Mouse (Mus musculus): Measurements from ENCODE around the gene Agps.

Agps gene

DNA sequence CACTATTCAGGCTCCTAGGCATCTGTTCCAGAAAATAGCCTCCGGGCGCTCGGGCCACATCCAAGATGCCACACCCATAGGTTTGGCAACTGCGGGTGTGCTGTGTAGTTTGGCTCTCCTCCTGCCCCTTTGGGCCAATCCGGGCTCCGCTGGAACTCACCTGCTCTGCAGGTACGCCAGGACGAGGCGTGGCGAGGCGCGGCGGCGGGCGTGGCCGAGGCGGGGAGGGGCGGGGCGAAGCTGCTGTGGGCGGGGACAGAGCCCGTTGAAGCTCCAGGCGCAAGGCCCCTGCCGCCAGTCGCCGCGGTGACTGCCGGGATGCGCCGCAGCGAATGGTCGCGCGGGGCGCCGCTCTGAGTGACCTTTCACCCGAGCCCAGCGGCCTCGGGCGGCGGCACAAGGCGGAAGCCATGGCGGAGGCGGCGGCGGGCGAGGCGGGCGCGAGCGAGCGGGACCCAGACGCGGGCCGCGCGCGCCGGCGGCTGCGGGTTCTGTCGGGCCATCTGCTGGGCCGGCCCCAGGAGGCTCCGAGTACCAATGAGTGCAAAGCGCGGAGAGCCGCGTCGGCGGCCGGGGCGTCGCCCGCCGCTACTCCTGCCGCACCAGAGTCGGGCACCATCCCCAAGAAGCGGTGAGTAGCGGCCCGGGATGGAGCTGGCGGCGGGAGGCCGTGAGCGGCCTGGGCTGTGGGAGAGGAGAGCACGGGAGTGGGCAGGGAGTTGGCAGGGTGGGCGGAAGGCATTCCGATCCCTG is at the start of gene Agps:
Agps (plus strand) TSS at position 297 of the 753 bp plus-strand sequence.
- DNase-seq (ENCODE audit: low read depth, low spot score), result peak; percentile 96

DNA sequence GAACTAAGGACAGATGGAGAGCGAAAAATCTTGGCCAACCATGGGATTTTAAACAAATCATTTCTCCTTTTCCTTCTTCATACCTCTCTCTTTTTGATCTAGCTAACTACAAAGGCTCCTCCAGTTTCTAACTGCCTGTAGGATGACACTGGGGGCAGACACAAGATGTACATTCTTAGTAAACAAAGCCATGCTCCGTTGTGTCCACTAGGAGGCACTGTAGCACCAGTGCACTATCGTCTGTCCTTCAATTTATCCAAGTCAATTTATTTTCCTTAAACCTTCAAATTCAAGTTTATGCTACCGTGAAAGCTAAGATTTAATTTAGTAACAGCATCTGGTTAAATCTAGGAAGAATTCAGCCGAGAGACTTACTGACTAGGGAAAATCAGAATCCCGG is 45.9 kb upstream of the Agps start:
- DNase-seq (ENCODE audit: low read depth, low spot score), result peak; percentile 81

- DNase-seq (ENCODE audit: low read depth, low spot score), result no peak
These were observed 43.5 kb upstream of the Agps start for GRCm38 (mm10) chr2:75788511-75788910.

DNA sequence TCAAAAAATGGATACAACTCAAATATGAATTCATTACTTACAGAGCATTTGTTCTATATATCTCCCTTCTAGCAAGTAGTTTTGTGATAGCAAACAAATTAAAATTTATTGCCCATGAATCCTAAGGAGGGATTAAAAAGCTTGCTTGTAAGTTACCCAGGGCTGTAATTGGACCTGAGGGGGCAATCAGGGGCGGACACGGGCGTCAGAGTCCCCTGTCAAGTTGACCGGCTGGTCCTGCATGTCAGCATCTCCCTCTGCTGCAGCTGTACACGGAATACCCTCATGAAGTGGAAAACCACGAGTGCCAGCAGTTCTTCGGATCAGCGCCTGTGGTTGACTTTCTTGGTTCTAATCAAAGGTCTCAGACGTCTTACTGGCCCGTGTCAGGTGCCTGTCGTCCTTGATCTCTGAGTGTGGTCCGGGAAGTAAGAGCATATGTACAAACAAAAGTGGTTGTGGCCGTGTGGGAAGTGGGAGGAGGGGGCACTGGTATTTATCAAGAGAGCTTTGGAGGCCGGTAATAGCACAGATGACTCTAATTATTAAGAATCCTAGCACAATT is 41.9 kb upstream of the Agps start:
- DNase-seq (ENCODE audit: low read depth, low spot score), result no peak

- DNase-seq (ENCODE audit: low read depth, low spot score), result no peak
These were observed 40.2 kb upstream of the Agps start for GRCm38 (mm10) chr2:75791561-75792308.

DNA sequence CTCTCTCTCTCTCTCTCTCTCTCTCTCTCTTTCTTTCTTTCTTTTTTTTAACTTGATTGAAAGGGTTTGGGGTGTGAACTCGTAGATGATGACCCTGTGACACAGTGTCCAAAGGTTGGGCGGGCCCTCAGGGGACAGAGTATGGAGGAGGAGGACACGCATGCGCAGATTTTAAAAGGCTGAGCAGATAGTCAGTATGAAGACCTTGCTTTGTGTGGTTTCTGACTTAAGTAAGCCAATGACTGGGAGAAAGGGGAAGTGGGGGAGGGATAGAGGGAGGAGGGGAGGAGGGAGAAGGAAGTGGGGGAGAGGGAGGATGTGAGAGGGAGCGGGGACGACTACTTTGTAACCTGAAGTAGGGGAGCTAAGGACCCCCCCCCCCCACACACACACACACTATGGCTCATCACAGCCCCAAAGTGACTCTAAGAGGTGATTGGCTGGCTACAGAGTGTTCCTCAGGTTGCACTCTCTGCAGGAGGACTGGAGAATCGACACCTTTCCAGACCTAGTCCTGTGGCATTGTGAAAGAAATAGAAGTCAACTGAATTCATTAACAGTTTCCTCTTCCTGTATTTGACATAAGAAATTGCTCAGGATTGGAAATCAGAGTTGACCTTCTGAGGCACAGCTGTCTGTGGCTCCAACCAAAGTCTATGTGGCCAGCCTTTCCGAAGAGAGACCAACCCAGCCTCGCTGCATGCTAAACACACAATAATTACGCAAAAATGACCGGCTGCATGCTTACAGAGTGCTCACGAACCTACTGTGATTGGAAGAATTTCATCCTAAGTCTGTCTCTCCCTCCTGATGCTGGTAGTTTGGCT is 39.4 kb upstream of the Agps start:
- DNase-seq (ENCODE audit: low read depth, low spot score), result peak; percentile 64

GRCm38 (mm10) chr2:75796181-75796580 is 35.8 kb upstream of the Agps start:
- no peak for DNase-seq (ENCODE audit: low read depth, low spot score)

DNA sequence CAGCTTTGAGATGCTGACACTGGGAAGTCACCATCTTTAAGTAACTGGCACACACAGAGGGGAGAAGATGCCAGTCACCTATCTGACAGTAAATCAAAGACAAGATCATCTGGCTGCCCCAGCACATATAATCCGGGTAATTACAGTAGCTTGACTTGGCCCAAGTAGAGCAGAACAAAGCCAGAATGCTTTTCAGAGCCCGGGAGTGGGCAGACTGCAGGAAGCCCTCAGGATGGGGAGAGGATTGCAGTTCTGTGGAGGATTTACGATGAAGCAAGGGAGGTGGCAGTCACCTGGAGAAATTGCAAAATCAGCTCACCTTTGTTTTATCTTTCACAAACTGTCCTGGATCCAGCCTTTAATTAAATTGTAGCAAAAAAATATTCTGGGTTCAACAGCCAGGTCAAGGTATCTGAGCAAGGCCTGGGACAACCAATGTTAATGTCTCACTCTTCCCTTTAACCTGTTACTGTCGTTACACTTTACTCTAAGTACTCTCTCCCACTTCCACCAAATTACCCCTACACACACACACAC is 33.5 kb upstream of the Agps start:
- DNase-seq (ENCODE audit: low read depth, low spot score), result no peak

DNA sequence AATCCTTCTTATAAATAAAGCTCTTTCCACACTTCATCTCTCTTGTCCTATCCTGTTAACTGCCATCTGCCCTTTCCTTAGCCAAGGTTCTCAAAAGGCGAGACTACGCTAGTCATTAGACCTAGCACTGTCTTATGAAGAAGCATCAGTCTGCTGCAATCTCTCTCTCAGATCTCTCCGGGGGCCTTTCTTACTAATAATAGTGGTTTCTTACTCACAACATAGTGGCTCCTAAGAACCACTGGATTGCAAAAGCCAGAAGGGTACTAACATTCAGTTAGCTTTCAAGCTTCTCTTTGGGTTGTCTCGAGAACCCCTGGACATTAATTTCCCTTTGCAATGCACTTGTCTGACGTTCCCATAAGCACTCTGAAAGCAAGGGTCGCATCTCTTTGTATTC is 26.2 kb upstream of the Agps start:
- DNase-seq (ENCODE audit: low read depth, low spot score), result no peak

DNA sequence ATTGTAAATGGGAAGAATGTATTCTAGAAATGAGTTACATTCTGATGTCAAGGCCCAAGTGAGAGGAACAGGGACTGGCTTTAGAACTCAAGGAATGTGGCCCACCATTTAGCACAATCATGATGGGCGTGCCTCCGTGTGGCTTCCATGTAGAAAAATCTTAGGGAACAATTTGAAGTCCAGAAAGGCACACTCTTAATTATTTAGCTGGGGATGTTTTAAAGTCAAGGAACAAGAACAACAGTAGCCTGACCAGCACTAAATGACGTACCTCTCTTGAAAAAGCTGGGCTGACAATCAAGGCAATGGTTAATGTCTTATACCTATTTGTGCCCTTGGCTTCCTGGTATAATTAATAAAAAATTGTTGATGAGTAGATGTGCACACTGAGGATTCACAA is 25.1 kb upstream of the Agps start:
- no peak for DNase-seq (ENCODE audit: low read depth, low spot score)

DNA sequence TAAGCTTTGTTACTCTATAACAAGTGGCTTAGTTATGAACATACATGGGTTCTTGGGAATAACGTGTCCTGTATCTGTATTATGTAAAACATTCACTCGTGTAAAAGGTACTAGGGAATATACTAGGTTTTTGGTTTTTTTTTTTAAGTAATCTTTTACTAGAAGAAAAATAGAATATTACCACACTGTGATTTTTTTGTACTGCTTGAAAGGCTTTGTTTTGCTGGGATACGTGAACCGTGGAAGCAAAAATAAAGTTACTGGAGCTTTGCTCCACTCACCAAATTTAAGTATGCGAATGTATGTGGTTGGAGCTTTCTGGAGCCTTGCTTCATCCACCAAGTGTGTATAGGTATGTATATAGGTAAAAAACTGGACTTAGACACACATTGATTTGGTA is 24.5 kb upstream of the Agps start:
- no peak for DNase-seq (ENCODE audit: low read depth, low spot score)

DNA sequence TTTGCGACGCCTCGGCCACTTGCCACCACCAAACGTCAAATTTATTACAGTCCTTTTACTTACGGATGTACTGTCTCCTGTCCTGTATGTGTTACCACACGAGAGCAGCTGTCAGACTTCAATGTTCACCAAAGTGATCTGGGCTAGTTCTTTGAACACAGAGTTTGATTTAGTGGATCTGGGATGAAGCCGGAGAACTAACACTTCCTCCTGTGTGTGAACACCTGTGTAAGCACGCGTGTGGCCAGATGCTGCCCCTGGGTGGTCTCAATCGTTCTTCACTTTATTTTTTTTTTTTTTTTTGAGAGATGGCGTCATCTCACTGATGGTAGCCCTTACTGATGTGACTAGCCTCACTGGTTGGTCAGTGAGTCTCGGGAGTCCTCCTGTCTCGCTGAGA is 17.1 kb upstream of the Agps start:
- DNase-seq (ENCODE audit: low read depth, low spot score), result no peak

GRCm38 (mm10) chr2:75815521-75815920 is 16.5 kb upstream of the Agps start:
- DNase-seq (ENCODE audit: low read depth, low spot score), result no peak

- DNase-seq (ENCODE audit: low read depth, low spot score), result no peak
These were observed 15.3 kb upstream of the Agps start for GRCm38 (mm10) chr2:75816673-75817072.

- no peak for DNase-seq (ENCODE audit: low read depth, low spot score)
These were observed 13.3 kb upstream of the Agps start for GRCm38 (mm10) chr2:75818719-75819118.

DNA sequence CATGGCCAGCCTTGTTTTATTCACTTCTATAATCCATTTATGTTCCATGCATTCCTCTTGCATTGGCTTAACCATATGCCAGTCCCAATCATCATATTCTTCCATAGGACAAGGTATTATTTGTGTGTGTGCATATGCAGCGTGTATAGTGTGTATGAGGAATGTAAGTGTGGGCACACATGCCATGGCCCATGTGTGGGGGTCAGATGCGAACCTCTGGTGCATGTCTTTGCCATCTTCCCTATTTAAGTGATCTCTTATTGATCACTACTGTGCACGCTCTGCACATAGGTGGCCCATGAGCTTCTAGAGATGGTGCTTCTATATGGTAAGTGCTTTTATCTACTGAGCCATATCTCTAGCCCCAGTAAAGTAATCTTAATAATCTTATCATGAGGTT is 12.2 kb upstream of the Agps start:
- no peak for DNase-seq (ENCODE audit: low read depth, low spot score)

DNA sequence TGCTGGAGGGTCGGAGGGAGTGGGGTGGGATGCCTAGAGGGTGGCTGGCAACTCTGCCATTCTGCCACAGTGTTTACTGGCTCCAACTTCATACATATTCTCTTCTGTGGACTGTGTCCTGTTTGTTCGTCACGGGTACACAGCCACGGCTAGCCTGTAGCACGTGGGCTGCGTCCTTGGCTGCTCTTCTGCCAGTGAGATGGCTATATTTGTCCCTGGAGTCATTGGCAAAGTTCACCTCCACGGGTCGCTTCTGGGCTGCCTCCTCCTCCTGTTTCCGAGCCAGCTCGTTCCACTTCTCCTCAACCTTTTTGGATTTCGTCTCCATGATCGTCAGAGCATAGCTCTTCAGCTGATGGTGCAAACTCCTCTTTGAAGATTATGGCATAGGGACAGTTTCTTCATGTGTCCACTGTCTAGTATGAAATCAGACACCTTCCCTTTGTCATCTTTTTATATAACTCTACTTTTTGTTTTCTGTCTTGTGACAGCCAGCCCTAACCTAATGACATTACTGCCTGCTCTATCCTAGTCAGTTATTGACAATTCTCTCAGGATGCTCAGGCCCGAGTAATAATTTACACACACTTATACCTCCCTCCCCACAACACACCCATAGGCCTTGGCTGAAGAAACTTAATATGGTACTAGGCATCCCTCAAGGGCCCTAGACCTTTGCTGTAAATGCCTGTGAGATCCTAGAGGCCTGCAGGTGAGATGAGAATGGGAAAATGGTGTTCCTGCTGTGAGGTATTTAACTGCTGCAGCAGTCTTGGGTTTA is 9.8 kb upstream of the Agps start:
- no peak for DNase-seq (ENCODE audit: low read depth, low spot score)

DNA sequence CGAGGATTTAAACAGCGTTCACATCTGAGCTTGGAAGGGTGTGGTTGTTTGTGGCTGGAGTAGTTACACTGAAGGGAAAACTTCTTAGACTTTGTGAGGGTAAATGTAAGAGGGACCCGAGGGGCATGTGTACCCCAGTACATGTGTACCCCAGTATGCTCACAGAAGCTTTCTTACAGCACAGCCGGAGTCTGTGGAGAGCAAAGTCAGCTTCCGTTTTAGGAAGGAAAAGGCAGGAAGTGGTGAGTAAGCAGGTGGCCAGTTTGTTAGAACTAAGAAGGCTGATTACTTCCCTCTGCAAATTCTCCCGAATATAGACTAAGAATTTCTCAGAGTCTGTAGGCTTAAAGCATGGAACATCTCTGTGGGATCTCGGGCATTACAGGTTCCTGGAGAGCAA is 8.2 kb upstream of the Agps start:
- no peak for DNase-seq (ENCODE audit: low read depth, low spot score)

GRCm38 (mm10) chr2:75824144-75824543 is 7.8 kb upstream of the Agps start:
- DNase-seq (ENCODE audit: low read depth, low spot score), result no peak

GRCm38 (mm10) chr2:75824846-75825245 is 7.1 kb upstream of the Agps start:
- DNase-seq (ENCODE audit: low read depth, low spot score), result no peak

DNA sequence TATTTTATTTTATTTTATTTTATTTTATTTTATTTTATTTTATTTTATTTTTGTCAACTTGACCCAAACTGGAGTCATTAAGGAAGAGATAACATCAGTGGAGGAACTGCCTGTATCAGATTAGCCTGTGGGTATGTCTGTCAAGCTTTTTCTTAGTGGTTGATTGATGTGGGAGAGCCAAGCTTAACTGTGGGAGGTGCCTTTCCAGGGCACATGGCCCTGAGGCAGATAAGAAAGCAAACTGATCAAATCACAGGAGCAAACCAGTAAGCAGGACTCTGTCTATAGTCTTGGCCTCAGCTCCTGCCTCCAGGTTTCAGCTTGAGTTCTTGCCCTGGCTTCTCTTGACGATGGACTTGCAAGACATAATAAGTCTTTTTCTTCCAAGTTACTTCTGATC is 6.4 kb upstream of the Agps start:
- no peak for DNase-seq (ENCODE audit: low read depth, low spot score)
